Mouse (Mus musculus) E14TG2a.4 (cell line): ENCODE data around the gene Ralgapa2.

Source experiments
- CTCF ChIP-seq: conservative IDR thresholded peaks from 2 replicates; pipeline ENCODE4 v1.5.1; 2014; ENCODE audit warnings: low read length
- NANOG ChIP-seq: IDR thresholded peaks from 2 replicates; pipeline ENCODE4 v1.6.1; 2014; ENCODE audit warnings: borderline replicate concordance, low read length, mixed read lengths

GRCm38 (mm10) chr2:146468898-146469297 lies 43.2 kb downstream of the Ralgapa2 start:
- TF ChIP-seq CTCF (no peak), NANOG (no peak)
